Mouse (Mus musculus) heart, adult 9 months (tissue): ENCODE measurements around the gene Samsn1.

Experiments
- DNase-seq, 2 experiments: peaks; one replicate each; pipeline ENCODE4 v3.0.0; 2022; ENCODE audit warnings: low spot score in 2 of 2

Gene Samsn1

DNA sequence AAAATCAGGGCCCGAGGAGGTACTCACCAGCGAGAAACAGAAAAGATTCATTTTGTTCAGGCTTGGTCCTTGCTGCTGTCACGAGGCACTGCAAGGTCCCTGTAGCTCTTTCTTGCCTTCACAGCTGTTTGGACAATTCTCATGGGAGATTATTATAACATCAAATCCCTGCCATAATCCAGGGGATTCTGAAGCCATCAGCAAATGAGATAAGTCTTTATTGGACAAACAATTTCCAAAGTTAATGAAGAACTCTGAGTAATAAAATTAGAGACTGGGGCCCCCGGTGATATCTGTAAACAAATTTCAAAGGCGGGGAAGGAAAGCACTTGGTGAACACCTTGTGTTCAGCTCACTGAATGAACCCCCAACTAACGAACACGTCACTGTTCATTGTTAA is at the start of gene Samsn1:
Gene Samsn1 (minus strand): TSS at position 101 of the 400 bp plus-strand sequence.
- DNase-seq = no peak

DNA sequence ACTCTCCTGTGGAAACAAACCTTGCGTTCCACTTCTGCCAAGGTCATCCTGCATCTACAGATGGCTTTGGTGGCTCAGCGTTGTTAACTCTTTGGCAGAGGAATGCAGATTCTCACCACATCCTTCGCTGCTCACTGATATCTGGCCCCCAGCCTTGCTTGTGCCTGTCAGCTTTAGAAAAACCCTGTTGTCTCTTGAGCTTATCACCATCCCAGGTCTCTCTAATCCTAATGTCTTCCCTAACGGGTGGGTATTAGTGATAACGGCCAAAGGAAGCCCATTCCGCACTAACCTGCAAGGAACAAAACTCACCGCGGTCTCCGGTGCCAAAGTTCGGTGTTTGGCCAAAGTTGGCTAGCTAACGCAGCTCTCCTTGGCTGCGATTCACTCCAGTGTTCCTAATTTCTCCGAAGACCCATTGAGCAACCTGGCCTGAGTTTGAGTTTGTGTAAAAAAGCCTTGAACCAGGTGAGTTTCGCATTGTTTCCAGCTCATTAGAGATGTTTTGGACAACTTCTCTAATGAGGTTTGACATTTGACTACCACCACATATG is 44.1 kb upstream of the Samsn1 start:
- DNase-seq = no peak

DNA sequence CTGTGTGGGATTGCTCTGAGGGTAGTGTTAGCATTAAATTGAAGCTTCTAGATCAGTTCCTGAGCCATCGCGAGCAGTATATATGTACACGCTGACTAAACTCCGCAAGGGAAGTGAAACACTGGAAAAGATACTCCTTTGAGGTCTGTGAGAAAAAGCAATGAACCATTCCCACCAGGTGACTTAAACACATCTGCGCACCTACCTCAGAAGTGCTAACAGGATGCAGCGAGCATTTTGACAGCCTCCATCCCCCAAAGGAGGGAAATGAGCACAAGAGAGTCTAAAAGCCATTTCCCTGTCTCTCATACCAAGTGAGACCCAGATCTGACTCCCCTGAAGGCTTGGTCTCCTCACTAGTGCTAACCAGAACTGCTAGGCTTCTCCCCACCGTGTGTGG is 32.9 kb upstream of the Samsn1 start:
- DNase-seq = no peak

DNA sequence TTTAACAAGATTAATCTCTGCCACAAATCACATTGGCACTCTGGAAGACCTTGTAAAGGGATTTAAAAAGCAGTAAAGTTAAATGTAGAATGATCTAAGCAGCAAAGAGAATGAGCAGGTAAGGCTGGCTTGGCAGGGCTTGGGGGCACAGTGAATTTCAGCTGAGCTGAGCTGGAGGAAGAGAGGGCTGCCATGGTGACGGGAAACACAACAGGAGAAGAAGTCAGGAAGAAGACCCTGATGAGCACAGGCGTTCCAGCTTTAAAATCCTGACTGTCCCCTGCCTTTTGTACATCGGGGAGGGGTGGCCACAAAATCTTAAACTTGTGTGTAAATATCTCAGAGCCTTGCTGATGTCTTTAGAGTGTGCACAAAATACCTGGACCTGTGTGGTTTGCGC is 32.0 kb upstream of the Samsn1 start:
- DNase-seq = no peak

DNA sequence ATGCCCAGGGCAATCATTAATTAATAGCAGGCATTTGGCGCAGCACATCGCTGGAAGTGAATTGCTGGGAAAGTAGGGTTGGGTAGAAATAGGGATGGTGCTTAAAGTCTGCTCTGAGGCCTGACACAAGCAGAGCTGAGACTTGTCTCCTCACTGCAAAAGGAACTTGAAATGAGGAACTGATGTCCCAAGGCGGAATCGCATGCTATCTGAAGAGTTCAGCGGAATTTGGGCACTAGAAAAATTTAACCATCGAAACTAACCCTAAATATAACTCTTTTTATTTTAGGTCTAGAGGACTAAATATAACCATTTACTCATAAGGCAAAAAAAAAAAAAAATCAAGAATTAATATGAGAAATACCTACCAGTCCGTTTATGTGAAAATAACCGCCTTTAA is 31.5 kb upstream of the Samsn1 start:
- peak; percentile 4 to 34 for DNase-seq

DNA sequence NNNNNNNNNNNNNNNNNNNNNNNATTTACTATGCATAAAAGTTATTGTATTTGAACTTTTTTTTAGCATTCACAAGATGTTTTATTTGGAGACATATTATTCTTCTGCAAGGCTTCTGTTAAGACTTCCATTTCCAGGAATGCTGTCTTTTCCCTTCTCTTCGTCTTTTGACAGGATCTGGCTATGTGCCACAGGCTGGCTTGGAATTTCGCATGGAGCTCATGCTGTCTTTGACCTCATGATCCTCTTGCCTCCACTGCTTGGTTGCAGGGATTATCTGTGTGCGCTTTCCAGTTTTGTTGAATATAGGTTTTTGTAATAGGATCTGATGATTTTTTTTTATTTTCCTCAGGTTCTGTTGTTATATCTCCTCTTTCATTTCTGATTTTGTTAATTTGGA is 25.0 kb upstream of the Samsn1 start:
- DNase-seq = no peak

DNA sequence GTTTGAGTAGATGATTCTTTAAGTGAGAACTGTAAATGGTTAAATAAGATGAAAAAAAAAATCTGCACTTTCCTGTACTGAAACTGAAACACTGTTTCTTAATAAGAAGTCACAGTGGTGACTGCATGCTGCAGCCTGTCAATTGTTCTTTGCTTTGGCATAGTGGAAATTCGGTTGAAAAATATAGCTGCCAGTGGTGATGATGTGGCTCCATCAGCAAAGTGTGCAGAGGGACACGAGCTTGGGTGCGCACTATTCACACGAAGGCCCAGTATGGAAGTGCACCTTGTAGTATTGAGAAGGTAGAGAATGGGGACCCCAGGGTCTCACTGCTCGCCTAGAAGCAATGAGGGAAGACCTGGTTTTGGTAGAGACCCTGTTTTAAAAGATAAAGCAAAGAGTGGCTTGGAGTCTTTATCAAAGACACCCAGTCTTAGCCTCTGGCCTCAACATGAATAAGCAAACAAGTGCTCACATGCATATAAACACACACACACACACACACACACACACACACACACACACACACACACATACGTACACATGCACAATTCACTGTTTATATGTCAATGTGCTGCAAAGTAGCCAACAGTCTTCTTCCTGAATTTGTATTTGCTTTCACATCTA is 18.4 kb upstream of the Samsn1 start:
- no peak for DNase-seq

DNA sequence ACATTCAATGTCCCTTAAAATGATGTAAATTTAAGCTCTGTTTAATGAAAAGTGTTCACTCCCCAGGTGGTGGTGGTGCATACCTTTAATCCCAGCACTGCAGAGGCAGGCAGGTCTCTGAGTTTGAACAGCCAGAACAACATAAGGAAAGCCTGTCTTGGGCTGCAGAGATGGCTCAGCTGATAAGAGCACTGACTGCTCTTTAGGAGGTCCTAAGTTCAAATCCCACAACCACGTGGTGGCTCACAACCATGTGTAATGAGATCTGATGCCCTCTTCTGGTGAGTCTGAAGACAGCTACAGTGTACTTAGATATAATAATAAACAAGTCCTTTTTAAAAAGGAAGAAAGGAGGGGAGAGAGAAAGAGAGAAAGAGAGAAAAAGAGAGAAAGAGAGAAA is 2.9 kb downstream of the Samsn1 start:
- DNase-seq = no peak

DNA sequence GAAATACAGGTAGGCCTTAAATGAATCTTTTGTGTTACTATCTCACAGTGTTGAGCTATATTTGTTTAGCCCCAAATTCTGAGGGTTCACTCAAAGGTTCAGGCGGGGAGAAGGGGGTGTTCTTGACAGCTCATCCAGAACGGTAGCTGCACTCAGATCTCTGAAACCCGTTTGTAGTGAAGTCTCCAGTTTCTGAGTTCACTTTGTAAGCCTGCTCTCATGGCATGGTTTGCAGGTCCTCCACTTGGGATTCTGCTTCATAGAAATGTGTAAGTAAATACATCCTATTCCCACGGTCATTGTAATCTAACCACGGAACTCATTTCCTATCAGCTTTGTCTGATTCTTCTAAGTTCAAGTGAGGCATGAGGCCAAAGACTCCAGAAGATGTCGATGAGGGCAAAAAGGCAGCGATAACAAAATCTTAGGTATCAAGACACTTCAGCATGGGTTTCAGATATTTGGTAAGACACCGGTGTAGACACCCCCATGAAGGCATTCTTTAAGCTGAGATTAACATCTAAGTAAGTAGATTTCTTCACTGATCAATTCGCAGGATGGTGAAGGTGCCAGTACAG is 18.2 kb downstream of the Samsn1 start:
- DNase-seq = no peak

DNA sequence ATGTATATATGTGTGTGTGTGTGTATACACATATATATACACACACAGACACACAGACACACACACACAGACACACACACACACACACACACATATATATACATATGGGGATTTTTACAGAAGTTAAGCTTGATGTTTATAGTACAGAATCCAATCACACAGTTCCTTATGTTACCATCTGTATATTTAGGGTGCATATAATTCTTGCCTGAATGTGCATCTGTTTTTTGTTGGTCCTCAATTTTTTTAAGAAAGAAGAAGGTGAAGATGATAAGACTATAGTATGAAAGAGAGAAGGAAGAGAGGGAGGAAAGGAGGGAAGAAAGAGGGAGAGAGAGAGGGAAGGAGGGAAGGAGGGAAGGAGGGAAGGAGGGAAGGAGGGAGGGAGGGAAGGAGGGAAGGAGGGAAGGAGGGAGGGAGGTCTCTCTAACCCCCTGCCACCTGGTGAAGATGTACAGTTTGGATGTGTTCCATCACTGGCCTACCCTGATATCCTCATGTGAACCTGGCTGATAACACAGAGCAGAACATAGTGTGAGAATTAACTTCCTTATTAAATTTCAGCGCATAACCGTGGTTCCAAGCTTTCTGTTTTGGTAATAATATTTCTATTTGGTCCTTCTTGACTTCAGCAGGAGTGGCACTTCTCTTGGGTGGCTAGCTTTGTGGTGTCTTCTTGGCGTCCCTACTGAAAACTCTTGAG is 19.1 kb downstream of the Samsn1 start:
- DNase-seq = no peak

DNA sequence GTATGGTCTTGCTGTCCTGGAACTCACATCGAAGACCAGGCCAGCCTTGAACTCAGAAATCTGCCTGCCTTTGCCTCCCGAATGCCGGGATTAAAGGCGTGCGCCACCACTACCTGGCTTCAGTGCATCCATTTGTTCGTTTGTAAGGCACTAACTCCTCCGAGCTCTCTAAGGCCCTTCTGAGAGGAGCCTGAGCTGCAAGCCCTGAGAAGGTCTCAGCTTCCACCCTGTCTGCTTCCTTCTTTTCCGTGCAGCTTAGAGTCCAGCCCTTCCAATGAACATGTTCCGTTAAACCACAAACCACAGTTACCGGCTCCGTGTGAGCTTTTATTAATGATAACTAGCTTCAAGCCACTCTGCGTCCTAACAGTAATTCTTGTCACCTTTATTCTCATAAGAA is 19.8 kb downstream of the Samsn1 start:
- DNase-seq = no peak

DNA sequence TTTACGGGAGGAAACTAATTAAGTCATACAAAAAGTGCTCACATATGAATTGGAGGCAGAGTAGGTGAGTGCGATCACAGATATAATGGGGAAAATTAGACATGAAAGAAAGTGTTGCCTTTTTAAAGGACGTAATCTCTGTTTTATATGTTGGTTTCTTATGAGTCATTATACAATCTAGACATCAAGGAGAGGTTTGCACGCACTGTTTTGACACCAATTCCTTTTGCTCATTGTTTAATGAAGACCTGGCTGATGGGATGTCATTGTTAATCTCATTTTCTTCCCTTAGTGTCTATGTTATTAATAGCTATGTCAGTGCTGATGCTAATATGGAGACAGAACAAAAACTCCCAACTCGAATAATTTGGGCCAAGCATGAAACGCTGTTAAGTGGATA is 20.3 kb downstream of the Samsn1 start:
- no peak for DNase-seq

DNA sequence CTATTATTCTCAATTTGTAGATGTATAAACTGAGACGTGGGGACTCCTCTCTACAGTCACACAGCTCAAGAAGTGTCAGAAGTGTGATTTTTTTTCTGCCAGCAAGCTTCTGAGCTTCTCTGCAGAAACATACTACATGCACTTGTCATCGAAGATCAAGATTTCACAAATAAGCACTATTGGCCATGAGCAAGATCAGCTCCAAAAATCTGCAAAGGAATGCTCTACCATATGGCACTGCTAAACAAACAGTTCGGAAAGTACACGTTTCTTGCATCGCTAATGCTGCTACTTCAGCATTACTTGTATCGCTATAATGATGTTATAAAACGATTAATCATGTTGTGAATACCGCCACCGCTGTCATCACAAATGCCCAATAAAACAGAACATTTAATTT is 22.0 kb downstream of the Samsn1 start:
- no peak for DNase-seq

DNA sequence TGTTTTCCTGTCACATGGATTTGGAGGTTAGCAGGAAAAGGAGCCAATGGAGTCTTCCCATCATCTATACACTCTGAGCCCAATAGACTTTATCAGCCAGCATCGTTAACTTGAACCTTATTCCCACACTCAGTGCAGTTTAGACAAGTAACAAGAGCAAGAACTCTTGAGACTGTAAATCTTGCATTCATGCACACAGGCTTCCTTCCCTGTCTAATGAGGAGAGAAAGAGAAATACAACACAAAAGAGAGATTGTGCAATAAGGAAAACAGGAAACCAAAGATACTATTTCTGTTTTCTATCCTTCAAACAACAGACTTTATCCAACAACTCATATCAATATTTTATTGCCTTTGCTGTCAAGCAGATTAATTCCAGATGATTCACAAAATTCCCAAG is 31.9 kb downstream of the Samsn1 start:
- DNase-seq = no peak

DNA sequence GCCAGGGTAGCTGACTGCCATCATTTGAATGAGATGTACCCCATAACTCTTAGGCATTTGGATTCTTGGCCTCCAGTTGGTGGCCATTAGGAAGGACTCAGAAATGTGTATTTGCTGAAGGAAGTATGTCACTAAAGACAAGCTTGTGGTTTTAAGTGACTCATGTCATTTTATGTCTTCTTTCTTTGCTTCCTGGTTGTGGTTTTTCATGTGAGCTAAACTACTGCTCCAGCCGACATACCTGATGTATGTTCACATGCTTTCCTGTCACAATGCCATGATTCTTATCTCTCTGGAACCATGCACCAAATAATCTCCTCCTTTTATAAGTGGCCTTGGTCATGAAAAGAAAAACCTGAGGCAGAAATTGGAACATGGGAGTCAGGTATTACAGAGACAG is 38.2 kb downstream of the Samsn1 start:
- DNase-seq = no peak

DNA sequence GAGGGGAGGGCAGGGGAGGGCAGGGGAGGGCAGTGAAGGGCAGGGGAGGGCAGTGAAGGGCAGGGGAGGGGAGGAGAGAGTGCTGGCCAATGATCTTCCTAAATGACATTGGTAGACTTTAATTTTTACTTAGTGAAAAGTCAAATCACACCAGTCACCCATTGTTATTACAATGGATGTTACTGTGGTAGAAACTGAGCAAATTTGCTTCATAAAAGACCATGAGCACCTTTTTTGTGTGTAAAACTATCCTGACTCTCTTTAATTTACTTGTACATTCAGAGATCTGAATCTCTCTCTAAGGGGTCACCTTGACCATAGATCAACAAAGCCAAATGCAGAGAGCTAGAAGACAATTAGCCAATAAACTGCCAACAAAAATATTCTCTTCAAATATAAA is 42.7 kb downstream of the Samsn1 start:
- DNase-seq = no peak

DNA sequence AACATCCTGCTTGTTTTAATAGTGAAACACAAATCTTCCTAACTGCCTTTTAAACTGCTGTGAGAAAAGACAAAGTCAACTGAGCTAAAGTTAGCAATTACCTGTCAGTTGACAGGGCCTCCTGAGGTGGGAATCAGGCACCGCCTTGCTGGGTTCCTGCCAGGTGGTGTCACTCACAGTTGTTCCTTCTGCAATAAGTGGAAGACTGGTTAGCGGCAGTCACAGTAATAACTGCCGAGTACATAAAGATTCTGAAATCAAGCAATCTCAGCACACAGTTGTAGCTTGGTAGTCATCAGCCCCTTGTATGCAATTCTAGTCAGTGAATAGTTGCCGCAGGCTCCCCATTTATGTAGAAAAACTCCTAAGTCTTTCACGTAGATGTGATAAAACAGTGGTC is 44.3 kb downstream of the Samsn1 start:
- DNase-seq = no peak

DNA sequence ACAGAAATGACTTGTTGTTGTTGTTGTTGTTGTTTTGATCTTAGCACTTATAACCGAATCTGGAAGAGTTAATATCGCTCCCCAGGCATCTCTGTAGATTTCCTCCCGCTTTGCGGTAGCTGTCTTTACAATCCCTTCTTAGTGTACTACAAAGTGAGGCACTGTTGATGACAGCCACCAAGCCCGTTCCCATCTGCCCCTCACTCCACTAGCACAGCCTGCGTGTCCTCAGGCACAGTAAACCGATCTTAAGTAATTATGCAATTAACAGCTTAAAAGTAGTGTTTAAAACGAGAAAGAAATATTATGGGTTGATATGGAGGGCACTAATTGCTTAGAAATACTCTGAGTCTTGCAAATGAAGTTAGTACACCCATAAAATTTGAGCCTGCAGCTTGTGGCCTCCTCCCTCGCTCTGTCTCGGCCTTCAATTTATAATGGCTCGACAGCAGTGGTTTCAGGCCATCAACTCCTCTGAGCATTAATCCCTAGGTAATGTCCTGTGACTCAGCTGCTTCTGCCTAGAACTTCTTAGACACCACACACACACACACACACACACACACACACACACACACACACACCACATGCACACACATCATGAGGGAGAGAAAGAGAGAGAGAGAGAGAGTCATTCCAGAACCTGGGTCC is 46.3 kb downstream of the Samsn1 start:
- no peak for DNase-seq

DNA sequence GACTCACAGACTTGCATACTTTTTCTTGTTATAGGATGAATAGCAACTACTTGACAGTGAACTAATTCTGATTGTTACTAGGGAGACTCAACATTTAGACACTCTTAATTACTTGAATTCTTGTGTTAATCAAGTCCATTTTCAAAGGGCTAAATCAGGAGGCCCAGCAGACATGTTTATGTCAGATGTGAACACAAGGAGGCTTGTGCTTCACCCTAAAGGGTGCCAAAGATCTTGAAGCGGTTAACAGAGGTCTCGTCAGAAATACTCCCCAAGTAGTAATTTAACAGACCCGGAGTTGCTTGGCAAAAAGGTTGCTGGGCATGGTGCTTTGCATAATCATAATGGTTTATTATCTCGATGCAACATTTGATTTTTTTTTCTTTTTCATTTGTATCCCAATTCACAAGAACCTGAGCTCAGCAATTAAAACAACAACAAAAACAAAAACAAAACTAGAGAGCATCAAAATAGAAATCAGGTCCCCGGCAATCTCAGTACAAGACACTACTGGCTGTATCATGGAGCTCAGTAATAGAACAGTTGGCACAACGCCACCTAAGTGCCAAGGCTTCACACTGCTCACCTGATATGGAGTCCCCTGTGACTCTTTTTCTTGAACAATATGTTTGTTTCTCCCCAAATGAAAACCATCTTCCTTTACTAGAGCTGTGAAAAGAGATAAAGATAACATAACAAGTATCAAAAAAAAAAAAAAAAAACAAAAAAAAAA is 51.6 kb downstream of the Samsn1 start:
- DNase-seq = no peak

DNA sequence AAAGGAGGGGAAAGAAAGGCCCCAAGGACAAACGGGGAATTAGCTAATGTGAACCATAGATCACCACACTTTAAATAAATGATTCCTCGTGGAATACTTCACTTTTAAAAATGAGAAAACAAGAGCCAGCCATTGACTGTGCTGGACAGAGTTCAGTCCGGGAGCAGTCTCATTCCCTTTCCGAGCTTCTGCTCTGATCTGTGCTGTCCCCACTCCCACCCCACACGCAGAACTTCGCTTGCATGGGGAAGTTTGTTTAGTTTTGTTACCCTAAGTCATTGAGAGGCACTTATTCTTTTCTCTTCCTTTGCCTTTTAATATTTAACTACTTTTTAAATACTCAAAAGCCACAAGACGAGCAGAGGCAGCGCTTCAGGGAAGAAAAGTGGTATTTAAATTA is 60.1 kb downstream of the Samsn1 start:
- no peak for DNase-seq

DNA sequence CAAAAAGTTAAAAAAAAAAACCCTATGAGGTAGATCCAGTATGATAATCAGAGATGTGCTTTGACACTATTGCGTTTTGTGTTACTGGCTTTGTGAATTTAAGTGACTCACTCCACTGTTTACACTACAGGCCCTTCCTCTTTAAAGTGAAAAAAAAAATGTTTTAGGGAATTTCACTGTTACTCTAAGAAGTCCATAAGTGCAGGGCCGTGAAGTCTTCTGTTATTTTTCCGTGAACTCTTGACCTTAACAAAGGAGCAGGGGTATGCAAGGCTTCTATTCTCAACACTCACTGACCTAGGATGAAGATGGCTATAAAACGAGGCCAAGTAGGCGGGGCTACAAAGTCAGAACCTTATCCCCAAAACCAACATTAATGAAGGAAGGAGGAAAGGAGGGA is 60.6 kb downstream of the Samsn1 start:
- DNase-seq = no peak

DNA sequence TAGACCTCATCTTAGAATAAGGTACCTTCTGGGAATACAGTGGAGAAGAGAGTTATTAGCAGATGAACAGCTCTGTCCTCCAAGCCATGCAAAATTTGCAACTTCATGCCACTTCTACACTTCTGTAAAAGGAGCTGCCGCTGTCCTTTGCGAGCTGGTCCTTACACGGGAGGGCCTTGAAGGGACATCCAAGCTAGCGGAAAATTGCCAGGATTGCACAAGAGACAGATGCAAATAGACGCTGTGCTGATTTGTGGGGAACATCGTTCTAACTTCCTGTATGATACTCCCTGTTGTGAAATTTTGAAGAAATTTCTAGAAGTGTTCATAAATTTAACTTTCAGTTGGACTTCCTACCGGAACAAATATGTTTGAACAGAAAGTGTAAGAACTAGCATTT is 61.0 kb downstream of the Samsn1 start:
- peak; percentile 26 to 68 for DNase-seq
